Mouse (Mus musculus): Measurements from ENCODE around the gene Eef2kmt. TPM values are rescaled to one million over a fixed set of nuclear protein-coding genes. Genes with fewer than 3 reads are reported as not detected.
"Not testable (repeated sequence)": the region's sequence is repeated elsewhere in the genome, so short reads cannot be mapped to it uniquely, and the experiment has no call there.

Eef2kmt gene
- polyA plus RNA-seq, 1 experiment, result not detected

DNA sequence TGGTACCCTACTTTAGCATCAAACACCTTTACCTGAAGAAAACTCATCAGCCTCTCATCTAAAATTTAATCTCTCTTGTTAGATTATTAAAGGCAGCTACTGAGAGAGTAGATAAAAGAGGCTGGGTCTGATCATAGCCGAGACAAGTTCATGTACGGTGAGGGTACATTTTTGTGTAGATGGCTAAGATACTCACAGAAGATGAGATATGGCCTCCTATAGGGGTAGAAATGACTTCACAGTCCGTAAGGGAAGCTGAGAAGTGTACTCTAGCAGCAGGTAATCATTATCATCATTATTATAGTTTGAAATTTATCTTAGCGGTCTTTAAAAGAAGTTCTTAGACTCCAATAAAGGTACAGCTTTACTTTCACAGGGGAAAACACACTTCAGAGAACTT is 22.8 kb downstream of the Eef2kmt start:
- Histone ChIP-seq H3K27ac (ENCODE audit: insufficient read depth, low read depth, low read length) (no peak overlapping the region), H3K4me1 (ENCODE audit: control insufficient read depth, insufficient read depth, low read length) (peaks cover 3% of the 10 kb centered on the region; the same call in 1 of the 2 replicates), H3K4me3 (ENCODE audit: insufficient read depth, low read depth, low read length) (no peak overlapping the region)
- WGBS, result 62% methylated on average over 4 of the region's 4 CpGs
- TF ChIP-seq CTCF (IDR thresholded peaks at IDR 0.05; ENCODE audit: insufficient read depth, low read depth, low read length) (no peak), POLR2A (IDR thresholded peaks at IDR 0.05; ENCODE audit: insufficient read depth, low read depth, low read length) (no peak)

DNA sequence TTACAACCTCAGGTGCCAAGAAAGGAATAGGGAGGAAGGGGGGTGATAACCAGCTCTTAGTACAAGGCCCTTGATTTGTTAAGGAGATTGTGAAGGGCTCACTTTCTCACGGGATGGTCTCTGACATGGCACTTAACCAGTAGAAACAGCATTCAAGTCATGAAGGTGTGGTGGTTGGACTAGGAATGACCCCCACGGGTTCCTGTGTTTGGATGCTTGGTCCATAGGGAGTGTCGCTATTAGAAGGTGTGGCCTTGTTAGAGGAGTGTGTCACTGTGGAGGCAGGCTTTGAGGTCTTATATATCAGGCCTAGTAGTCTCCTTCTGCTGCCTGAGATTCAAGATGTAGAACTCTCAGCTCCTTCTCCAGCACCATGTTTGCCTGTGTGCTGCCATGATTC is 27.7 kb downstream of the Eef2kmt start:
- H3K4me3 ChIP-seq (ENCODE audit: insufficient read depth, low read depth, low read length); H3K27ac ChIP-seq (ENCODE audit: insufficient read depth, low read depth, low read length); H3K4me1 ChIP-seq (ENCODE audit: control insufficient read depth, insufficient read depth, low read length): not testable (repeated sequence)
- WGBS, result 87% methylated on average over 3 of the region's 3 CpGs

DNA sequence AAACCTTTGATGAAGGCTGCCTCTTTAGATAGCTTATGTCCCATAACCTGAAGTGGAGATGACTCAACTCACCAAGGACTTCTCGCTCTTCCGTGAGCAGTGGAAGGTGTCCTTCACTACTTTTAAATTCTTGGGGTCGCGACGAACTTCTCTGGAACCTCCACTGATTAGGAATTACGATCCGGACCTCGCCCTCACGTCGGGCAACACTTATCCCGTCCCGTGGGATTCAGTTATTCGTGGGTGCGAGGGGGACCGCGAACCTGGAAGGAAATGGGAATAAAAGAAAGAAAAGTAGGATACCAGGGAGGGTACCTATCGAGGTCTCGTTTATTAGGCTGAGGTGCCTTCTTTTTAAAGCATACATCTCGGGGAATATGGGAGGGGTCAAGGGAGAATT is 28.3 kb downstream of the Eef2kmt start:
- 85% methylated on average over 19 of the region's 19 CpGs for WGBS
- H3K27ac ChIP-seq (ENCODE audit: insufficient read depth, low read depth, low read length); H3K4me3 ChIP-seq (ENCODE audit: insufficient read depth, low read depth, low read length): not testable (repeated sequence)

DNA sequence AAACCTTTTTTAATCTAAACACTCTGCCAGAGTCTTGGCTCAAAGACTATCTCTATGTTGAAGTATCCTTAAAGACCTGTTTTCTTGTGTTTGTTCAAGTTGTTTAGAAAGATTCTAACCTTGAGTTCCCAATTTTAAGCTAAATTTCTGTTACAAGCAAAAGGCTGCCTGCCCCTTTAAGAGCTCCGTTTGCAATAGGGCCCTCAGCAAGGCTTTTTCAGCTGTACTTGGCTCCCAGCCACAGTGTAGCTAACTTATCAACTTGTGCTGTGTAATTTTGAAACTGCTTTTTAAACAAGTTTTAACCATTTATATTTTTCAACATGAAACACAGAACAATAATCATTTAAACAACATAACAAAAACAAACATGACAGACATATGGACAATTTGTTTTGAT is 29.2 kb downstream of the Eef2kmt start:
- H3K4me1 ChIP-seq (ENCODE audit: control insufficient read depth, insufficient read depth, low read length); H3K4me3 ChIP-seq (ENCODE audit: insufficient read depth, low read depth, low read length); H3K27ac ChIP-seq (ENCODE audit: insufficient read depth, low read depth, low read length): not testable (repeated sequence)
- WGBS, result 0% methylated on average over 1 of the region's 1 CpGs

More for the DNA sequence above, 28.3 kb downstream of the Eef2kmt start:
- not testable (repeated sequence) for H3K4me1 ChIP-seq (ENCODE audit: control insufficient read depth, insufficient read depth, low read length)

DNA sequence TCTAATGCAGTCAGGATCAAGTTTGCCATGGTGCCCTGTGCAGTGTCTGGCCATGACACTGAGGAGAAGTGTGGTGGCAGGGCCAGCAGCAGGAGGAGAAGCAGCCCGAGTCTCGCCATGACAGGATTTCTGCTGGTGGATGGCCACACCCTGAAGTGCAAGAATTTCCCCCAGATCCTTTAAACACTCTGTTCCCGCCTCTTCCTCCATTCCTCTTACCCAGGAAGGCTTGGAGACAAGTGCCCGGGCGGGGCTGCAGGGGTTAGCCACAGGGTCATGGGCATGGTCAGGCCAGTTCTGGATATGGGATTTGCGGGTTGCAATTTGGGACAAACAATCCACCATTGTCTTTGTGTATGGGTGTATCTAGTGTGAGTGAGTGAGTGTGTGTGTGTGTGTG is 33.6 kb downstream of the Eef2kmt start, which contains the start of gene AU021092:
TSS of gene AU021092 (minus strand) at position 160 of the 400 bp plus-strand sequence.
- no peak within 1 kb of the TSS for H3K4me3 ChIP-seq (ENCODE audit: insufficient read depth, low read depth, low read length)
- H3K27ac ChIP-seq (ENCODE audit: insufficient read depth, low read depth, low read length), result no peak within 1 kb of the TSS
- no peaks in the 10 kb centered on the region for H3K4me1 ChIP-seq (ENCODE audit: control insufficient read depth, insufficient read depth, low read length)
- TF ChIP-seq POLR2A (IDR thresholded peaks at IDR 0.05; ENCODE audit: insufficient read depth, low read depth, low read length), result no peak
- TF ChIP-seq CTCF (IDR thresholded peaks at IDR 0.05; ENCODE audit: insufficient read depth, low read depth, low read length), result no peak
- 72% methylated on average over 6 of the region's 6 CpGs for whole genome bisulfite sequencing

DNA sequence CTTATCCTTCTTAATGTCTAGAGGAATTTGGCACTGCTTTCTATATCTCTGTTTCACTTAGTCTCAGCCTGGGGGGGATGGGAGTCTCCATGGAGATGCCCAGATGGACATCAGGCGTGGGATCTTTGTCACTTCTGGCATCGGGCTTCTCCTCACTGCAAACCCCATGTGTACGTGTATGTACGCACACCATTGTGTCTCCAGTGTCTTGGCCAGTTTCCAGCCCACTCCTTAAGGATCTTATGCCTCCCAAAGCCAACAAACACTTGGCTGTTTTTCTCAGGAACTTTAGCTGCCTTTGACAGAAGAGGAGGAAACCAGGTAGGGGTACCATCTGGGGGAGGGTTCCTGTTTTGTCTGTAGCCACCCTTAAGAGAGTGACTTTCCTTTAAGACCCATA is 34.4 kb downstream of the Eef2kmt start:
- Histone ChIP-seq H3K4me1 (ENCODE audit: control insufficient read depth, insufficient read depth, low read length) (no peaks in the 10 kb centered on the region), H3K4me3 (ENCODE audit: insufficient read depth, low read depth, low read length) (no peak overlapping the region), H3K27ac (ENCODE audit: insufficient read depth, low read depth, low read length) (no peak overlapping the region)
- TF ChIP-seq POLR2A (IDR thresholded peaks at IDR 0.05; ENCODE audit: insufficient read depth, low read depth, low read length) (no peak), CTCF (IDR thresholded peaks at IDR 0.05; ENCODE audit: insufficient read depth, low read depth, low read length) (no peak)
- WGBS, result 40% methylated on average over 4 of the region's 4 CpGs

DNA sequence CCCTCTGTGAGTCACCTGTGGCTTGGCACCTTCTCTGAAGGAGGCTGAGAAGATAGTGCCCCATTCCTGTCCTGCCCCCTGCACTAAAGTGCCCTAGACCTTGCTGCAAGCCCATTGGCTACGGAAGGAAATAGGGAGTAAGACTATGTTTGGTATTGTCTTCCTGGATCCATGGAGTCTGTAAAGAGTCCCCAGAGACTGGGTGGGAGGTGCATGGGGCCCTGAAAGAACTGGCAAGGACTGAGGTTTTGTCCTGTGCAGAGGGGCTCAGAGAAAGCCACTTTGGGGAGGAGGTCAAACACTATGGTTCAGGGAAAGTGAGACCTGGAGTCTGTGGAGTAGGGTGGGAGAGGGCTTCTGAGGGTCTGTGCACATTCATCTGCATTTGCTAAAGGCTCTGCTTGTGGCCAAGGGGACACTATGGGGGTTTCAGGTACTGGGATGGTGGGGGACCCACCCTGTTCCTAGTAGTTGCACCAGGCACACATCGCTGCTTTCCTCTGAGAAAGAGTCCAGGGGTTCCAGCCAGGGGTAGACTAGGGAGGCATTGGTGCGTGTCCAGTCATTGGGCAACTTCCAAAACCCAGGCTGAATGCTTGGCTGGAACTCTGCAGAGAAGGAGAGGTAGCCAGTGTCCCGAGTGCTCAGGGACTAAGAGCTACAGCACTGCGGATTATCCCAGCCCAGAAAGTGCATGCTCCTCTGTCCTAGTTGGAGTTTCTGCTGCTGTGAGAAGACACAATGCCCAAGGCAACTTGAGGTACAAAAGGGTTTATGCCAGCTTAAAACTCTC is 38.2 kb downstream of the Eef2kmt start:
- TF ChIP-seq CTCF (IDR thresholded peaks at IDR 0.05; ENCODE audit: insufficient read depth, low read depth, low read length) (no peak), POLR2A (IDR thresholded peaks at IDR 0.05; ENCODE audit: insufficient read depth, low read depth, low read length) (no peak)
- WGBS, result 39% methylated on average over 5 of the region's 5 CpGs
- Histone ChIP-seq H3K4me3 (ENCODE audit: insufficient read depth, low read depth, low read length) (no peak overlapping the region), H3K27ac (ENCODE audit: insufficient read depth, low read depth, low read length) (no peak overlapping the region), H3K4me1 (ENCODE audit: control insufficient read depth, insufficient read depth, low read length) (no peaks in the 10 kb centered on the region)

DNA sequence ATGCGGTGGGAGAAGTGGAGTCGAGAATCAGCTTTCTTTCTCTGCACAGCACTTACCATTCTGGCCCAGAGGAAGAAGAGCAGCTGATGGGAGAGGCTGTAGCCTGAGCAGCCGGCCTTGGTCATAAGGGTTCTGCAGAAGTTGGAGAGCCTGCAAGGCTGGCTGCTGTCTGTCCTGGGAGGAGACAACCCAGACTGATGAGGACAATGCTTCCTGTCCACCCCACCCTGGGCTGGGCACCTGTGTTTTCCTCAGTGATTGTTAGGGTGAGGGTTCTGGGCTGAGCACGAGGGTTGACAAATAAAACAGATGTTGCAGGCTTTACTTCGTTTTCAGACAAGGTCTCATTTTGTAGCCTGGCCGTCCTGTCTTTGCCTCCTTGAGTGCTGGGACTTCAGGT is 39.1 kb downstream of the Eef2kmt start:
- WGBS, result 68% methylated on average over 6 of the region's 6 CpGs
- H3K4me3 ChIP-seq (ENCODE audit: insufficient read depth, low read depth, low read length), result no peak overlapping the region
- TF ChIP-seq CTCF (IDR thresholded peaks at IDR 0.05; ENCODE audit: insufficient read depth, low read depth, low read length), result no peak
- no peak for TF ChIP-seq POLR2A (IDR thresholded peaks at IDR 0.05; ENCODE audit: insufficient read depth, low read depth, low read length)
- no peaks in the 10 kb centered on the region for H3K4me1 ChIP-seq (ENCODE audit: control insufficient read depth, insufficient read depth, low read length)
- H3K27ac ChIP-seq (ENCODE audit: insufficient read depth, low read depth, low read length), result no peak overlapping the region

DNA sequence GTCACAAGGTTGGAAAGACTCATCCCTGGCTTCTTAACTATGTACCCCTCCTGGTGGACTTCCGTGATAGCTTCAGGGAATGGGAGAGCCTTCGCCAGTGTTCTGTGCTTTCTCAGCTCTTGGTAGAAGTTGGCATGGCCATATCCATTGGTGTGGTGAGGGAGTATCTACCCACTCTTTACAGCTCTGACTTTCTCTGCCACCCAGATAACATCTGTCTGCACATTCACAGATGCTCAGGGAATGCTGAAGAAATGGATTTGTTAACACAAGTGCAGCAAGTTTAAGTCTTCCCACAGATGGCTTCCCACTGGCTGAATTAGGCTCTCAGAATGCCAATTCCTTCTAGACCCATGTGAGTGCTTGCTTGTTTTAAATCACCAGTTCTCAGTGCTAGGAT is 41.7 kb downstream of the Eef2kmt start:
- 91% methylated on average over 2 of the region's 2 CpGs for WGBS
- no peaks in the 10 kb centered on the region for H3K4me1 ChIP-seq (ENCODE audit: control insufficient read depth, insufficient read depth, low read length)
- H3K27ac ChIP-seq (ENCODE audit: insufficient read depth, low read depth, low read length), result no peak overlapping the region
- H3K4me3 ChIP-seq (ENCODE audit: insufficient read depth, low read depth, low read length), result no peak overlapping the region
- TF ChIP-seq POLR2A (IDR thresholded peaks at IDR 0.05; ENCODE audit: insufficient read depth, low read depth, low read length) (no peak), CTCF (IDR thresholded peaks at IDR 0.05; ENCODE audit: insufficient read depth, low read depth, low read length) (no peak)

DNA sequence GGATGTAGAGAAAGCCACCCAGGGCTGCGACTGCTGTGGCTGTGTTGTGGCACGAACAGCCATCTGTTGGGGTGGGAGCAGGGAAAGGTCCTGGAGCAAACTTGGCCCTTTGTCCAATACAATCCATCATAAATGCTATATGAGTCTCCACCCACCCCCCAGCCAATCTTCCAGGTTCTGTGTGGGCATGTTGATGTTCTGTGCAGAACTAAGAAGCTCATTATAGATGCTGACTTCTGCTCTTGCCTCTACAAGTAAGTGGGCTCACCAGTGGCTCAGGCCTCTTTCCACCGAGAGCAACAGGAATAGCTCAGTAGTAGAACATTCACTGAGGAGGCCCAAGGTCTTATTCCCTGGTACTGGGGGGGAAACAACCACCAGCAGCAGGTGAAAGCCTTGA is 43.6 kb downstream of the Eef2kmt start:
- Histone ChIP-seq H3K4me1 (ENCODE audit: control insufficient read depth, insufficient read depth, low read length) (no peaks in the 10 kb centered on the region), H3K4me3 (ENCODE audit: insufficient read depth, low read depth, low read length) (no peak overlapping the region), H3K27ac (ENCODE audit: insufficient read depth, low read depth, low read length) (no peak overlapping the region)
- no peak for TF ChIP-seq POLR2A (IDR thresholded peaks at IDR 0.05; ENCODE audit: insufficient read depth, low read depth, low read length)
- no peak for TF ChIP-seq CTCF (IDR thresholded peaks at IDR 0.05; ENCODE audit: insufficient read depth, low read depth, low read length)
- WGBS, result 89% methylated on average over 3 of the region's 3 CpGs

All from olfactory bulb, adult 2 months (tissue).